Mouse (Mus musculus): ENCODE data around the gene Nop14. TPM values are rescaled to one million over a fixed set of nuclear protein-coding genes. Genes with fewer than 3 reads are reported as not detected.
"Not testable (repeated sequence)": the region's sequence is repeated elsewhere in the genome, so short reads cannot be mapped to it uniquely, and the experiment has no call there.

Nop14 gene
- polyA plus RNA-seq, 1 experiment, result 19.2 TPM

DNA sequence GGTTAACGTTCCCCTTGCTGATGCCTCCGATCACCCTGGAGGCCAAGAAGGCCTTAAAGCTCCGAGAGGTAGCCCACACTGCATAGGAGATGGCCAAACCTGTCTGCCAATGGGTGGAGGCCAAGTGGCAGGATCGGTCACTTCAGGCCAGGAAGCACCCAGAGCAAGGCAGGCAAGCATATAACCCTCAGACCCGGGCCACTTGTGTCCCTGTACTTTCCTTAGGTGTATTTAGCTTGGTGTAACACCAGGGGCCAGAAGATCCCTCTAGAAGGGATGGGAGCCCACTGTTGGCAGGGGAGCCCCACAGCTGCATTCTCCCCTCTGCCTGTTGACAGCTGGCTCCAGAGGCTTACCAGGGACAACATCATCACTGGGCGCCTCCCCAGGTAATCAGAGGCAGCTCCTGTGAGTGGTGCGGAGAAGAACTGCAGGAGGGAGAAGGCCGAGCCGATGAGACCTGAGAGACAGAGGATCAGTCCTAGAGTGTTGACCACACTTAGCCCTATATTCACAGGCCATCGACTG lies 24.2 kb downstream of the Nop14 start:
- H3K4me1 ChIP-seq (ENCODE audit: control insufficient read depth, insufficient read depth, low read length), result peaks cover 29% of the 10 kb centered on the region
- H3K4me3 ChIP-seq (ENCODE audit: insufficient read depth, low read length), result peak overlapping the region; percentile 88
- no peak for TF ChIP-seq CTCF (IDR thresholded peaks at IDR 0.05; ENCODE audit: low read depth, low read length)
- no peak for TF ChIP-seq POLR2A (IDR thresholded peaks at IDR 0.05; ENCODE audit: borderline replicate concordance, low read depth, low read length)
- no peak overlapping the region for H3K27ac ChIP-seq (ENCODE audit: insufficient read depth, low read depth, low read length)

DNA sequence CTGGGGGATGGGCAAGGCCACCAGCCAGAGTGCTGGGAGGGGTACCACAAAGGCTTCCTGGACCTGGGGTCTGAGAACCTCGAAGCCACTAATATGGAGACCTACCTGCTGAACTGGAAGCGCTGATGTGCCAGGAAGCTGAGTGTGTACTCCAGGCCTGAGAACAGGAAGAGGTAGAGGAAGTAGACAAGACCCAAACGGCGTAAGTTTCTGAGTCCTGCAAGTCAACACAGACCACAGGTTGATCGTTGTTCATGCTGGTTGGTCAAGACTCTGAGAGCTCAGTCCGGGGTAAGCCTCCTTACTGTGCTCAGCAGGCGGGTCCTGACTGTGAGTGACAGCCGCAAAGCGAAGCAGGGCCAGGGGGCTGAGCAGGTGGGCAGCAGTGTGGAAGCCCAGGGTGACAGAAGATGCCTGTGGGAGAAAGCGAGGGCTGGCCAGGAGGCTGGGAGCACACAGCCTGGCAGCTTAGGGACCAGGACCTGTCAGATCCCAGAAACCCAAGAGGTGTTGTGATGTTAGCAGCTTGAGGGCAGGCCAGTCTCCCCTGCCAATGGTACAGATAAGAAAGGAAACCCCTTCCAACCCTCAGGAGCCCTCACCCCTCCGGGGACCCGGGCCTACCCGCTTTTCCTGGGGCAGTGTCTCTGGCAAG lies 25.1 kb downstream of the Nop14 start:
- Histone ChIP-seq H3K4me3 (ENCODE audit: insufficient read depth, low read length) (no peak overlapping the region), H3K4me1 (ENCODE audit: control insufficient read depth, insufficient read depth, low read length) (peaks cover 29% of the 10 kb centered on the region), H3K27ac (ENCODE audit: insufficient read depth, low read depth, low read length) (peak overlapping the region; percentile 9; the same call in 1 of the 2 replicates)
- TF ChIP-seq CTCF (IDR thresholded peaks at IDR 0.05; ENCODE audit: low read depth, low read length), result no peak
- no peak for TF ChIP-seq POLR2A (IDR thresholded peaks at IDR 0.05; ENCODE audit: borderline replicate concordance, low read depth, low read length)

DNA sequence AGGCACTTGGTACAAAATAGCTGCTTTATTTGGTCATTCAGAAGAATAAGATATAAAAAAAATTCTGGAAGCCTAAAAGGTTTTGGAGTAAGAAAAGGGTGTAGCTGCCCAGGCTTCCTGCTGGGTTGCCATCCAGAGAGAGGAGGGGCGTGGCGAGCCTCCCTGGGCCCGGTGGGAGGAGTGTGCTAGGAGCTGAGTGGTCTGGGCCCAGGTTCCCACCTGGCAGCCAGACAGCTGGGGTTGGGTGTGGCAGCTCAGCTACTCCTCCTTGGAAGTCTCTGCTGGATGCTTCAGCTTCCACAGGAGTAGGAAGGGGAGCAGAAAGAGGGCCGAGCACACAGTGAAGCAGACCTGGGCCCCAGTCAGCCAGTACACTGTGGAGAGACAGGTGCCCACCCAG lies 26.3 kb downstream of the Nop14 start:
- Histone ChIP-seq H3K27ac (ENCODE audit: insufficient read depth, low read depth, low read length) (no peak overlapping the region), H3K4me1 (ENCODE audit: control insufficient read depth, insufficient read depth, low read length) (peaks cover 29% of the 10 kb centered on the region), H3K4me3 (ENCODE audit: insufficient read depth, low read length) (no peak overlapping the region)
- TF ChIP-seq CTCF (IDR thresholded peaks at IDR 0.05; ENCODE audit: low read depth, low read length) (no peak), POLR2A (IDR thresholded peaks at IDR 0.05; ENCODE audit: borderline replicate concordance, low read depth, low read length) (no peak)

DNA sequence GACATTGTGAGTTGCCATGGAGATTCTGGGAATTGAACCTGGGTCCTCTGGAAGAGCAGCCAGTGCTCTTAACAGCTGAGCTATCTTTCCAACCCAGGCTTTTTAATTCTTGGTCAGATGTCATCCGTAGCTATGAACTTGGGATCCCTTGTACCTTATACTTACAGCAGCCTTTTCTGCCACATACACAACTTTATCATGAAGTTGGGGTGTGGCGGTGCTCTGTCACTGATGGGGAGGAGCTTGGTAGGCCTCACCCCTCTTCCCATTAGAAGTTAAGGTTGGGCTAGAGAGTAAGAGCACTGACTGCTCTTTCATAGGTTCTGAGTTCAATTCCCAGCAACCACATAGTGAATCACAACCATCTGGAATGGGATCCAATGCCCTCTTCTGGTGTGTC lies 27.0 kb downstream of the Nop14 start:
- H3K27ac ChIP-seq (ENCODE audit: insufficient read depth, low read depth, low read length), result no peak overlapping the region
- TF ChIP-seq CTCF (IDR thresholded peaks at IDR 0.05; ENCODE audit: low read depth, low read length) (no peak), POLR2A (IDR thresholded peaks at IDR 0.05; ENCODE audit: borderline replicate concordance, low read depth, low read length) (no peak)
- H3K4me1 ChIP-seq (ENCODE audit: control insufficient read depth, insufficient read depth, low read length), result peaks cover 28% of the 10 kb centered on the region
- H3K4me3 ChIP-seq (ENCODE audit: insufficient read depth, low read length), result no peak overlapping the region

DNA sequence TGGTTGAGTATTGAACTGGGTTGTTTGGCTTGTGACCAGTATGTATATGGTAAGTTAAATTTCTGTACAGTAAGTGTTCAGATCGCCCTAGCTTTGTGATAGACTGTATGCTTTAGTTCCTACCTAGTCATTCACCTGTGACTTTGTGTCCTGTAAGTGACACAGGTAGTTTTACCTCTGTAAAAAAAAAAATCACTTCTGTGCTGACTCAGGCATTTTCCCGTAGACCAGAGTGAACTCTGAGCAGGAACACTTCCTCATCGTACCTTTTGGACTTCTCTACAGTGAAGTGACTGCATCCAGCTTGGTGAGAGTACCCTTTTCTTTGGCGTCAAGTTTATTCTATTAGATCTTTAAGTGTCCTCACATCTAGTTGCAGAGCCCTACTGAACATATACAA lies 50.0 kb downstream of the Nop14 start:
- no peaks in the 10 kb centered on the region for H3K4me1 ChIP-seq (ENCODE audit: control insufficient read depth, insufficient read depth, low read length)
- TF ChIP-seq POLR2A (IDR thresholded peaks at IDR 0.05; ENCODE audit: borderline replicate concordance, low read depth, low read length), result no peak
- TF ChIP-seq CTCF (IDR thresholded peaks at IDR 0.05; ENCODE audit: low read depth, low read length), result no peak
- no peak overlapping the region for H3K4me3 ChIP-seq (ENCODE audit: insufficient read depth, low read length)
- H3K27ac ChIP-seq (ENCODE audit: insufficient read depth, low read depth, low read length), result no peak overlapping the region

DNA sequence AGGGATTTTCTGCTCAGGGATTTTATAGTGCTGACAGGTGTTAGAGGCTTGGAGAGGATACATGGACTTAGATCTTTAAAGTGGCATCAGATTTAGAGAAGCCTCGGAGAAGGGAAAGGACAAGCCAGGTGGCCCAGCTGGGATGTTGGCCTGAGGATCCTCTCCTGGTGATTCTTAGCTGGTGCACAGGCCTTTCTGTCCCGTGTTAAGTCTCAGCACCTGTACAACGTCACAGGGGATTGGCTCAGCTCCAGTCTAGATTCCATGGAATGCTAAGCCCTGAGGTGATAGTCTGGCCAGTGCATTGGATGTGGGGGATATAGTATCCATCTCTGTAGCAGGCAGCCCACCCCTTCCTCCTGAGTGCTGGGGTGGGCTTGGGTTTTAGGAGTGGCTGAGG lies 51.7 kb downstream of the Nop14 start:
- TF ChIP-seq CTCF (IDR thresholded peaks at IDR 0.05; ENCODE audit: low read depth, low read length) (no peak), POLR2A (IDR thresholded peaks at IDR 0.05; ENCODE audit: borderline replicate concordance, low read depth, low read length) (no peak)
- H3K27ac ChIP-seq (ENCODE audit: insufficient read depth, low read depth, low read length), result no peak overlapping the region

DNA sequence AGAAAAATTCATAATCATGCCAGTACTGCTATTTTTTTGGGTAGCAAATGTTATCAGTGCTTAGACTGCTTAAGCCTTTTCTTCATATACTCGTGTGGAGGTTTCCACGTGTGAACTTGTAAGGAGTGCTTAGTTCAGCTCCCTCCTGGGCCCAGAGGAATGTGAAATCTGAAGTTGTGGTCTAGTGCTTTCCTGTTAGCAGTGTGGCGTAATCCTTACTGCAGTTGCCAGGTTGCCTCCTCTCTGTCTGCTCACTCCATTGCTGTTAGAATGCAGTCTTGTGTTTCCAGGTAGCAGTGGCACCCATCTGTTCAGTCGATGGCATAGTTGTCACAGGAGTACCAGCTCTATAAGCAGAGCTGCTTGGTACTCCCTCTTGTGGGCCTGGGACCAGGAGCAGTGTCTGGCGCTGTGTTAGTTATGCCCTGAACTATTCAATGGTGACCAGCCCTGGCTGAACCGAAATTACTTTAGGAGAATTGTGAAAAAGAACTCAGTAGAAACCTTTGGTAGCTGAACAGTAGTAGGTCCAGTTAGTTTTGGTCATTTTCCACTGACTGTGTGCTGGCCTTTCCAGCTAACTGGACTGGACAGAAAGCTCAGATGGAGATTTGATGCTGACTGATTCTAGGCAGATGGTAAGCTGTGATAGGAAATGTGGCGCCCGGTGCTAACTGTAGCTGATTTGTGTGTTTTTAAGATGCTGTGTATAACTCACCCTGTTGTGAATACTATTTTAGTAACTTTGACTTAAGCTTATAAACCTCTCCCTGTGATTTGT lies 52.7 kb downstream of the Nop14 start:
- Histone ChIP-seq H3K4me3 (ENCODE audit: insufficient read depth, low read length) (no peak overlapping the region), H3K4me1 (ENCODE audit: control insufficient read depth, insufficient read depth, low read length) (no peaks in the 10 kb centered on the region), H3K27ac (ENCODE audit: insufficient read depth, low read depth, low read length) (no peak overlapping the region)
- 0 out of 2 replicates have a peak, but pooled peaks have one; percentile 5 for TF ChIP-seq CTCF (IDR thresholded peaks at IDR 0.05; ENCODE audit: low read depth, low read length)
- no peak for TF ChIP-seq POLR2A (IDR thresholded peaks at IDR 0.05; ENCODE audit: borderline replicate concordance, low read depth, low read length)

More for the DNA sequence above, 51.7 kb downstream of the Nop14 start:
- Histone ChIP-seq H3K4me3 (ENCODE audit: insufficient read depth, low read length) (no peak overlapping the region), H3K4me1 (ENCODE audit: control insufficient read depth, insufficient read depth, low read length) (no peaks in the 10 kb centered on the region)

DNA sequence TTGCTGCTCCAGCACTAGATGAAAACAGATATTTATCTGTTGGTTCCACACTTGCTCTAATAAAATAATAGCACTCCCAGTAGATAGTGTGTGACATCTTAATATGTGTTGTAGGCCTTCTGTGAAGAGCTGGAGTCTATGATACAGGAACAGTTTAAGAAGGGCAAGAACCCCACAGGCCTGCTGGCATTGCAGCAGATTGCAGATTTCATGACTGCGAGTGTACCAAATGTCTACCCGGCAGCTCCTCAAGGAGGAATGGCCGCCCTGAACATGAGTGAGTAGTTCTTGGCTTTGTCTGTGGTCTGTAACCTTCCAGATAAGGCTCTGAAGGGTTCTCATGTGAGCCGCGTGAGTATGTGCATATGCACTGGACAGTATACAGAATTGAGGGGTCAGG lies 55.4 kb downstream of the Nop14 start:
- no peak overlapping the region for H3K4me3 ChIP-seq (ENCODE audit: insufficient read depth, low read length)
- TF ChIP-seq CTCF (IDR thresholded peaks at IDR 0.05; ENCODE audit: low read depth, low read length), result no peak
- TF ChIP-seq POLR2A (IDR thresholded peaks at IDR 0.05; ENCODE audit: borderline replicate concordance, low read depth, low read length), result no peak
- H3K4me1 ChIP-seq (ENCODE audit: control insufficient read depth, insufficient read depth, low read length), result no peaks in the 10 kb centered on the region
- H3K27ac ChIP-seq (ENCODE audit: insufficient read depth, low read depth, low read length), result no peak overlapping the region

DNA sequence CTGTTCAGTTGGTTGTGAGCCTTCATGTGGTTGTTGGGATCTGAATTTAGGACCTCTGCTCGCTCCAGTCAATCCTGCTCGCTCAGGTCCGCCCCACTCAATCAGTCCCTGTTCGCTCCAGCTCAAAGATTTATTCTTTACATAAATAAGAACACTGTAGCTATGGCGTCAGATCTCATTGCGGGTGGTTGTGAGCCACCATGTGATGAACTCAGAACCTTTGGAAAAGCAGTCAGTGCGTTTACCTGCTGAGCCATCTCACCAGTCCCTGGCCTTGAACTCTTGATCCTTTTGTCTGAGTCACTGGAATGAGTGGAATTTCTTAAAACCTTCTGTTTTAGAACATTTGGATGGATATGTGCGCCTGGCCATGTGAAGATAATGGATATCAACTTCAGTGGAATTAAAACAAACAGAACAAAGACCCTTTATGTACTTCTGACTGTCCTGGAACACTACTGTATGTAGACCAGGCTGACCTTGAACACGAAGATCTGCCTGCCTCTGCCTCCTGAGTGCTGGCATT lies 66.7 kb downstream of the Nop14 start:
- Histone ChIP-seq H3K4me1 (ENCODE audit: control insufficient read depth, insufficient read depth, low read length) (peaks cover 12% of the 10 kb centered on the region), H3K27ac (ENCODE audit: insufficient read depth, low read depth, low read length) (no peak overlapping the region), H3K4me3 (ENCODE audit: insufficient read depth, low read length) (no peak overlapping the region)
- TF ChIP-seq POLR2A (IDR thresholded peaks at IDR 0.05; ENCODE audit: borderline replicate concordance, low read depth, low read length) (no peak), CTCF (IDR thresholded peaks at IDR 0.05; ENCODE audit: low read depth, low read length) (no peak)

DNA sequence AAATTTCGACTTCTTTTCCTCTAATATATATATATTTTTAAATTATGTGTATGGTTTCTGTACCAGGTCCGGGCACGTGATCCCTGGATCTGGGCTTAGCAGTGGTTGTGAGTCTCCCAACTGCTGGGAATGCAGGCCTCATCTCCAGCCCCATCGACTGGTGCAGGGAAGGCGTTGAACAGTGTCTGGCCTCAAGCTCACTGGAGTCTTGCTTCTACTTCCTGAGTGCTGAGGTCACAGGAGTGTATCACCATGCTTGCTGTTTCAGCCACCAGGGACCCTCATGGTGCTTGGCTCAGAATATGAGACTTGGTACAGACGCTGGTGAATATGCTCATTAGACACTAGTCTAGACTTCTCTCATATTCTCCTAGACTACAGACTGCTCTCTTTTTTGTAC lies 67.3 kb downstream of the Nop14 start:
- TF ChIP-seq POLR2A (IDR thresholded peaks at IDR 0.05; ENCODE audit: borderline replicate concordance, low read depth, low read length) (no peak), CTCF (IDR thresholded peaks at IDR 0.05; ENCODE audit: low read depth, low read length) (no peak)
- Histone ChIP-seq H3K4me3 (ENCODE audit: insufficient read depth, low read length) (no peak overlapping the region), H3K4me1 (ENCODE audit: control insufficient read depth, insufficient read depth, low read length) (peaks cover 12% of the 10 kb centered on the region)

DNA sequence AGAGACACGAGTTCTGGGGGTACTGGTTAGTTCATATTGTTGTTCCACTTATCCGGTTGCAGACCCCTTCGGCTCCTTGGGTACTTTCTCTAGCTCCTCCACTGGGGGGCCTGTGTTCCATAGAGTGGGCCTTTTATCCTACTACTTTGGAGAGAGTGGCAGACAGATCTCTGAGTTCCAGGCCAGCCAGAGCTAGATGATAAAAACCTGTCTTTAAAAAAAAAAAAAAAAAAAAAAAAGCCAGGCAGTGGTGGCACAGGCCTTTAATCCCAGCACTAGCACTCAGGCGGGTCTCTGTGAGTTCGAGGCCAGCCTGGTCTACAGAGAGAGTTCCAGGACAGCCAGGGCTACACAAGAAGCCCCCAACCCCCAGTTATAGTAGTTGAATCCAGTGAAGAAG lies 67.7 kb downstream of the Nop14 start:
- H3K4me1 ChIP-seq (ENCODE audit: control insufficient read depth, insufficient read depth, low read length), result peaks cover 12% of the 10 kb centered on the region
- not testable (repeated sequence) for H3K27ac ChIP-seq (ENCODE audit: insufficient read depth, low read depth, low read length); H3K4me3 ChIP-seq (ENCODE audit: insufficient read depth, low read length)

More for the DNA sequence above, 67.3 kb downstream of the Nop14 start:
- no peak overlapping the region for H3K27ac ChIP-seq (ENCODE audit: insufficient read depth, low read depth, low read length)
